Mouse (Mus musculus): ENCODE measurements around the gene Oas1h. TPM values are rescaled to one million over a fixed set of nuclear protein-coding genes. Genes with fewer than 3 reads are reported as not detected.

The Oas1h gene
- total and polyA plus RNA-seq, 3 experiments: not detected

GRCm38 (mm10) chr5:120865336-120865860 is 4.2 kb downstream of the Oas1h start:
- TF ChIP-seq CTCF (IDR thresholded peaks at IDR 0.05 in 2 of 3, conservative IDR thresholded peaks at IDR 0.05 in 1 of 3; ENCODE audit: control insufficient read depth in 1 of 3, insufficient read depth in 1 of 3, low read depth in 2 of 3, low read length in 3 of 3, poor library complexity in 1 of 3, severe bottlenecking in 1 of 3) (peak in 2 of 3 experiments; percentile 31 to 54; a peak in 4 of 6 replicates), RAD21 (IDR thresholded peaks at IDR 0.05; ENCODE audit: low read depth, low read length) (peak; percentile 9), UBTF (IDR thresholded peaks at IDR 0.05; ENCODE audit: borderline replicate concordance, insufficient read depth, low read depth, low read length) (no peak)
- Histone ChIP-seq H3K79me2 (ENCODE audit: control insufficient read depth, insufficient read depth, low read length, poor library complexity) (no peaks in the 10 kb centered on the region), H3K4me1 (ENCODE audit: control insufficient read depth in 1 of 2, insufficient read depth in 2 of 2, low read length in 2 of 2) (no peaks in the 10 kb centered on the region), H3K27ac (ENCODE audit: control insufficient read depth, low read depth, low read length) (no peak overlapping the region), H3K9ac (ENCODE audit: control insufficient read depth, low read depth, low read length, poor library complexity, severe bottlenecking) (no peak overlapping the region), H3K4me3 (ENCODE audit: control insufficient read depth in 1 of 2, insufficient read depth in 1 of 2, low read depth in 2 of 2, low read length in 2 of 2) (no peak overlapping the region), H3K9me3 (replicated peaks; ENCODE audit: insufficient read depth, low read length) (no peaks in the 10 kb centered on the region), H3K36me3 (ENCODE audit: control insufficient read depth in 1 of 2, insufficient read depth in 2 of 2, low read length in 2 of 2) (no peaks in the 10 kb centered on the region), H3K27me3 (ENCODE audit: control insufficient read depth in 1 of 2, insufficient read depth in 2 of 2, low read length in 2 of 2) (no peaks in the 10 kb centered on the region)
- peak; percentile 7 for DNase-seq (ENCODE audit: low read depth, low spot score)

DNA sequence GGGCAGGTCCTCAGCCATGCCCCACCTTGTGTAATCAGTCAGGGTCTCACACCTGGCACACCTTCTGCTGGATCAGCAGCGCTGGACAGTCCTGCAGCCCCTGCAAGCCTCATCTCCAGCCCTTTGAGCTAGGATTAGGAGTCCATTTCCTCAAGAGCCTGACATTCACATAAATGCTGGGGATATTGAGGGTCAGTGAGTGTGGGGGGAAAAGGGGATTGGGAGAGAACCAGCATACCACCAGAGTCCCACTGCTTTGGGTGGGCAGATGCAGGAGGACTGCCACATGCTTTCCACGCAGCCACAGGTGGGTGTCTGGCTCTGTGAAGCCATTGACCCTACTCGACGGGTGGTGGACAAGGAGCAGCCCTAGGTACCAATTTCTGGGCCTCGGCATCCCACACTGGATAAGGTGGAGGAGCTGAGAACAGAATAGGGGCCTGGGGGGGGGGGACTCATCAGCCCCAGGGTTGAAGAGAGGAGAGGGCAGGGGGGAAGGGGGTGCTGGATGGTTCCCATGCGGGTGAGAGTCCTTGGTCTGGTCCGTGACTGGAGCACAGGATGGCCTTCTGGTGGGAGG is 8.3 kb downstream of the Oas1h start:
- Histone ChIP-seq H3K79me2 (ENCODE audit: control insufficient read depth, insufficient read depth, low read length, poor library complexity) (no peaks in the 10 kb centered on the region), H3K36me3 (ENCODE audit: control insufficient read depth in 1 of 2, insufficient read depth in 2 of 2, low read length in 2 of 2) (no peaks in the 10 kb centered on the region), H3K4me1 (ENCODE audit: control insufficient read depth in 1 of 2, insufficient read depth in 2 of 2, low read length in 2 of 2) (no peaks in the 10 kb centered on the region), H3K9ac (ENCODE audit: control insufficient read depth, low read depth, low read length, poor library complexity, severe bottlenecking) (no peak overlapping the region), H3K27me3 (ENCODE audit: control insufficient read depth in 1 of 2, insufficient read depth in 2 of 2, low read length in 2 of 2) (no peaks in the 10 kb centered on the region), H3K4me3 (ENCODE audit: control insufficient read depth in 1 of 2, insufficient read depth in 1 of 2, low read depth in 2 of 2, low read length in 2 of 2) (no peak overlapping the region), H3K9me3 (replicated peaks; ENCODE audit: insufficient read depth, low read length) (no peaks in the 10 kb centered on the region), H3K27ac (ENCODE audit: control insufficient read depth, low read depth, low read length) (no peak overlapping the region)
- DNase-seq (ENCODE audit: low read depth, low spot score): no peak
- TF ChIP-seq MAZ (IDR thresholded peaks at IDR 0.05; ENCODE audit: low read depth, low read length): no peak
- no peak for TF ChIP-seq MAFK (IDR thresholded peaks at IDR 0.05; ENCODE audit: borderline replicate concordance, low read depth, low read length)
- no peak for TF ChIP-seq MAX (IDR thresholded peaks at IDR 0.05; ENCODE audit: low read length)
- no peak for TF ChIP-seq MYC (IDR thresholded peaks at IDR 0.05; ENCODE audit: low read depth, low read length)
- no peak for TF ChIP-seq MXI1 (IDR thresholded peaks at IDR 0.05; ENCODE audit: low read depth, low read length)
- TF ChIP-seq MYB (IDR thresholded peaks at IDR 0.05; ENCODE audit: low read depth, low read length): no peak
- no peak for TF ChIP-seq MEF2A (IDR thresholded peaks at IDR 0.05; ENCODE audit: extremely low read depth, insufficient replicate concordance, low read depth, low read length, poor library complexity, severe bottlenecking)
- TF ChIP-seq ELF1 (IDR thresholded peaks at IDR 0.05; ENCODE audit: low read depth, low read length): no peak
- no peak for TF ChIP-seq SIN3A (IDR thresholded peaks at IDR 0.05; ENCODE audit: low read length)
- TF ChIP-seq BHLHE40 (IDR thresholded peaks at IDR 0.05; ENCODE audit: borderline replicate concordance, low read depth, low read length): no peak
- no peak for TF ChIP-seq E2F4 (IDR thresholded peaks at IDR 0.05; ENCODE audit: borderline replicate concordance, low read depth, low read length)

Measured in MEL (cell line).